Mouse (Mus musculus) ovary, postnatal 36 days (tissue): ENCODE measurements around the gene Cdc123.
"Not testable (repeated sequence)": the region's sequence is repeated elsewhere in the genome, so short reads cannot be mapped to it uniquely, and the experiment has no call there.

Experiments
- DNase-seq: peaks from one replicate; pipeline ENCODE4 v3.0.0; 2022; ENCODE audit warnings: low spot score, mixed read lengths

Gene Cdc123

GRCm38 (mm10) chr2:5844873-5845631, at the start of gene Cdc123, which contains the start of gene Nudt5:
Gene Cdc123 (minus strand): TSS chr2:5845164.
Gene Nudt5 (plus strand): TSS chr2:5845019.
- peak; percentile 82 for DNase-seq

- DNase-seq = no peak
These were observed 49.3 kb upstream of the Cdc123 start for GRCm38 (mm10) chr2:5894296-5894695.

GRCm38 (mm10) chr2:5889412-5889811, 44.4 kb upstream of the Cdc123 start:
- DNase-seq = no peak

- no peak for DNase-seq
These were observed 43.9 kb upstream of the Cdc123 start for GRCm38 (mm10) chr2:5888865-5889264.

- DNase-seq = no peak
These were observed 32.5 kb upstream of the Cdc123 start for GRCm38 (mm10) chr2:5877446-5877845.

GRCm38 (mm10) chr2:5869746-5870145, 24.8 kb upstream of the Cdc123 start:
- DNase-seq = no peak

GRCm38 (mm10) chr2:5867681-5868080, 22.7 kb upstream of the Cdc123 start:
- DNase-seq = no peak

GRCm38 (mm10) chr2:5862834-5863233, 17.9 kb upstream of the Cdc123 start, which contains the start of gene Gm13199:
Gene Gm13199 (minus strand): TSS chr2:5862934.
- DNase-seq = no peak

GRCm38 (mm10) chr2:5851866-5852265, 6.9 kb upstream of the Cdc123 start:
- DNase-seq = no peak

GRCm38 (mm10) chr2:5851116-5851515, 6.2 kb upstream of the Cdc123 start:
- DNase-seq = no peak

GRCm38 (mm10) chr2:5845826-5846225, 862 bp upstream of the Cdc123 start:
- no peak for DNase-seq

- no peak for DNase-seq
These were observed 637 bp downstream of the Cdc123 start for GRCm38 (mm10) chr2:5844181-5844872.

GRCm38 (mm10) chr2:5840815-5841214, 4.1 kb downstream of the Cdc123 start:
- DNase-seq = no peak

- DNase-seq = no peak
These were observed 19.6 kb downstream of the Cdc123 start for GRCm38 (mm10) chr2:5825265-5825913.

- no peak for DNase-seq
These were observed 20.3 kb downstream of the Cdc123 start for GRCm38 (mm10) chr2:5824685-5825084.

- DNase-seq = no peak
These were observed 20.8 kb downstream of the Cdc123 start for GRCm38 (mm10) chr2:5824213-5824612.

- no peak for DNase-seq
These were observed 22.5 kb downstream of the Cdc123 start for GRCm38 (mm10) chr2:5822449-5822848.

- DNase-seq = no peak
These were observed 23.7 kb downstream of the Cdc123 start for GRCm38 (mm10) chr2:5821264-5821663.

GRCm38 (mm10) chr2:5811235-5811782, 33.7 kb downstream of the Cdc123 start:
- no peak for DNase-seq

- no peak for DNase-seq
These were observed 34.8 kb downstream of the Cdc123 start for GRCm38 (mm10) chr2:5810036-5810718.

- not testable (repeated sequence) for DNase-seq
These were observed 38.8 kb downstream of the Cdc123 start for GRCm38 (mm10) chr2:5806201-5806600.

- no peak for DNase-seq
These were observed 39.7 kb downstream of the Cdc123 start for GRCm38 (mm10) chr2:5805228-5805627.
